Mouse (Mus musculus) bone marrow, adult 2 months (tissue): ENCODE results near the gene Pgp.
A peak's percentile ranks its signal among the peaks of the same experiment; 100 is the strongest.

Experiments
- CTCF ChIP-seq: fragments of 200-500 bp; IDR thresholded peaks from 2 replicates; pipeline ENCODE4 v1.5.1; 2011; ENCODE audit warnings: low read length, control low read depth; ENCODE audit not compliant: control insufficient read depth, insufficient read depth
- POLR2A ChIP-seq: fragments of 200-500 bp; IDR thresholded peaks from 2 replicates; pipeline ENCODE4 v1.6.1; 2011; ENCODE audit warnings: low read depth, mild to moderate bottlenecking, control low read depth, low read length, borderline replicate concordance; ENCODE audit not compliant: control insufficient read depth

DNA sequence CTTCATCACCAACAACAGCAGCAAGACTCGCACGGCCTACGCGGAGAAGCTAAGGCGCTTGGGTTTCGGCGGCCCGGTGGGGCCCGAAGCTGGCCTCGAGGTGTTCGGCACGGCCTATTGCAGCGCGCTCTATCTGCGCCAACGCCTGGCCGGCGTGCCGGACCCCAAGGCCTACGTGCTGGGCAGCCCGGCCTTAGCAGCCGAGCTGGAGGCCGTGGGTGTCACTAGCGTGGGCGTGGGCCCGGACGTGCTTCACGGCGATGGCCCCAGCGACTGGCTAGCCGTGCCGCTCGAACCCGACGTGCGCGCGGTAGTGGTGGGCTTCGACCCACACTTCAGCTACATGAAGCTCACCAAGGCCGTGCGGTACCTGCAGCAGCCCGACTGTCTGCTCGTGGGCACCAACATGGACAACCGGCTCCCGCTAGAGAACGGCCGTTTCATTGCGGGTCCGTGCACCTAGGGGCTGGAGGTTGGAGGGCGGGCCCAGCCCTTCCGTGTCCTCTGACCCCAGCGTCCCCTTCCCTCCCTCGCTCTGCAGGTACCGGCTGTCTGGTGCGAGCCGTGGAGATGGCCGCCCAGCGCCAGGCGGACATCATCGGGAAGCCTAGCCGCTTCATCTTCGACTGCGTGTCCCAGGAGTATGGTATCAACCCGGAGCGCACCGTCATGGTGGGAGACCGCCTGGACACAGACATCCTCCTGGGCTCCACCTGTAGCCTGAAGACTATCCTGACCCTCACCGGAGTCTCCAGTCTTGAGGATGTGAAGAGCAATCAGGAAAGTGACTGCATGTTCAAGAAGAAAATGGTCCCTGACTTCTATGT is 722 bp downstream of the Pgp start:
- TF ChIP-seq CTCF, result no peak
- peak; percentile 22; the same call in 1 of the 2 replicates for TF ChIP-seq POLR2A
